Mouse (Mus musculus): ENCODE measurements around the gene Lage3.

- no peak for TF ChIP-seq CTCF (conservative IDR thresholded peaks at IDR 0.05; ENCODE audit: low read length)
- TF ChIP-seq NANOG (IDR thresholded peaks at IDR 0.05; ENCODE audit: borderline replicate concordance, low read length): no peak
- TF ChIP-seq POU5F1 (IDR thresholded peaks at IDR 0.05; ENCODE audit: borderline replicate concordance, low read length): no peak
Observed at GRCm38 (mm10) chrX:74328725-74329161, 24.7 kb downstream of the Lage3 start, which contains the start of gene Plxna3.
